Mouse (Mus musculus) stomach, postnatal 0 days (tissue): Measurements from ENCODE around the gene Uts2.

Experiments
- CTCF ChIP-seq: IDR thresholded peaks from 2 replicates; pipeline ENCODE4 v1.5.1; 2016; ENCODE audit warnings: antibody characterized with exemption, low read depth, mild to moderate bottlenecking, moderate library complexity
- EP300 ChIP-seq: optimal IDR thresholded peaks from 2 replicates; pipeline ENCODE3; 2016; ENCODE audit warnings: antibody characterized with exemption

DNA sequence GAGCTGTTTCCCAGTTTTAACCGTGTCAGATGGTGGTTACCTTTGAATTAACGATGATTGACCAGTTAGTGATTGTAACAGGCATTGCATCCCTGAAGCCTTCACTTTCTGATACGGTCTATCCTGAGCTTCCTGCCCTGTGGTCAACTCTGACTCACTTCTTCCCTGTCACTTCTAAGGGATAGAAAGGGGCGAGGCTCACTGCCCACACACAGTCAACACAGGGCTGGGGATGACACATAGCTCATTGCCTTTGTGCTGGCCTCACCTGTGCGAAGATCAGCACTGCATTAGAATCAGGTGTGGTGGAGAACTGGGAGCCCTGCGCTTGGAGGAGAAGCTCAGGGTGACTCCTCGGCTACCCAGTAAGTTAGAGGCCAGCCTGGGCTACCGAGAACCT is 27.9 kb upstream of the Uts2 start:
- TF ChIP-seq CTCF (no peak), EP300 (no peak)
